Mouse (Mus musculus) cerebellum, adult 9-11 months (tissue): ENCODE measurements around the gene Skp1a.

Source experiments
- DNase-seq: peaks from one replicate; pipeline ENCODE4 v3.0.0; 2022

Gene Skp1a

GRCm38 (mm10) chr11:52255077-52255476 lies 23.3 kb downstream of the Skp1a start:
- no peak for DNase-seq

- DNase-seq = no peak
Observed at GRCm38 (mm10) chr11:52257376-52257775, 25.6 kb downstream of the Skp1a start.

- no peak for DNase-seq
Observed at GRCm38 (mm10) chr11:52258711-52259110, 26.9 kb downstream of the Skp1a start.

GRCm38 (mm10) chr11:52260878-52261277 lies 29.1 kb downstream of the Skp1a start:
- no peak for DNase-seq

- no peak for DNase-seq
Observed at GRCm38 (mm10) chr11:52261937-52262336, 30.1 kb downstream of the Skp1a start.

- no peak for DNase-seq
Observed at GRCm38 (mm10) chr11:52262338-52262737, 30.5 kb downstream of the Skp1a start.

- no peak for DNase-seq
Observed at GRCm38 (mm10) chr11:52264871-52265270, 33.1 kb downstream of the Skp1a start.

- no peak for DNase-seq
Observed at GRCm38 (mm10) chr11:52265616-52266307, 34.0 kb downstream of the Skp1a start.

- DNase-seq = no peak
Observed at GRCm38 (mm10) chr11:52267271-52267670, 35.5 kb downstream of the Skp1a start.

GRCm38 (mm10) chr11:52268104-52268835 lies 36.5 kb downstream of the Skp1a start:
- no peak for DNase-seq

- DNase-seq = no peak
Observed at GRCm38 (mm10) chr11:52269841-52270240, 38.0 kb downstream of the Skp1a start.

- no peak for DNase-seq
Observed at GRCm38 (mm10) chr11:52271765-52272495, 40.1 kb downstream of the Skp1a start.

GRCm38 (mm10) chr11:52272619-52273018 lies 40.8 kb downstream of the Skp1a start:
- no peak for DNase-seq

- DNase-seq = no peak
Observed at GRCm38 (mm10) chr11:52273183-52273941, 41.6 kb downstream of the Skp1a start.

GRCm38 (mm10) chr11:52273942-52274330 lies 42.1 kb downstream of the Skp1a start:
- DNase-seq = no peak

GRCm38 (mm10) chr11:52274456-52275112 lies 42.8 kb downstream of the Skp1a start:
- no peak for DNase-seq

GRCm38 (mm10) chr11:52275366-52275765 lies 43.6 kb downstream of the Skp1a start:
- no peak for DNase-seq

GRCm38 (mm10) chr11:52275774-52276555 lies 44.2 kb downstream of the Skp1a start:
- no peak for DNase-seq

- no peak for DNase-seq
Observed at GRCm38 (mm10) chr11:52276961-52277391, 45.2 kb downstream of the Skp1a start.

GRCm38 (mm10) chr11:52277433-52278150 lies 45.8 kb downstream of the Skp1a start:
- DNase-seq = no peak

- no peak for DNase-seq
Observed at GRCm38 (mm10) chr11:52278164-52278563, 46.4 kb downstream of the Skp1a start.
